In the genomic region with DNA sequence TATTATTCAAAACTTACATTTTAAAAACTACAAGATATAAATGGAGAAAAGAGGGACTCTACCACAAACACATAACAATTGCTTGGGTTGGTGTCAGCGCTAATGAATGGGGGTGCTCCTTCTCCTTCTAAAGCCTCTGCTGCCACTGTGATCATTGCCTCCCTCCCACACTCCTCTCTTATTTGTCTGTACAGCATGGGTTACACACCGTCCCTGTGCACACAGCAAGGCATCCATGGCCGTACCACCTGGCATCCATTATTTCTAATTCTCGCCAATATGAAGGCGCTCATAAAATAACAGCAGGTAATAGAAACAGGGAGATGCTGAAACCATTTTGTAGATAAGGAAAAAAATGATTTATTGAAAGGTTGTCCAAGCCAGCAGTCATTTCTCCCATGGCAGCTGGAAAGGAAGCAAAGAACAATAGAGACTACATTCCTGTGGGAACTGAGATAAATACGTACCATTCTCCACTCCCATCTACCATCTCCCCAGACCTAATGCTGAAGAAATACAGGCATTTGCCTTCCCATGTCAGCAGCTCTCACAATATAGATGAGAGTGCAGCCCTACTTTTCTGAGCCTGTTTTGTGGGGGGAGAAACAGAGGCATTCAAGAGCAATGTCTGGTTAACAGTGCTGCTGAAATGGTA, we compare ENCODE assay signal across 19 mouse cellular contexts. TPM values are rescaled to one million over a fixed set of nuclear protein-coding genes. Genes with fewer than 3 reads are reported as not detected.
DNase-seq lines count a peak whose midpoint lies in the region; ATAC-seq lines count a peak whose summit lies in the region.
"Had no signal": no experiment of that assay in that cellular context is flagged by ENCODE, and none has a peak within 500 bp of the region (broad histone marks: within the 10 kb centered on the region; RNA-seq: fewer than 3 reads in every experiment).

No protein-coding gene starts in this region.

- no peaks in the 10 kb centered on the region for H3K4me1 ChIP-seq in hindbrain, embryonic 16.5 days (ENCODE audit: control insufficient read depth, insufficient read depth, low read depth, low read length)
- no peaks in the 10 kb centered on the region for H3K4me1 ChIP-seq in hindbrain, embryonic 11.5 days (replicated peaks; ENCODE audit: control insufficient read depth, insufficient read depth, low read length)
- no peaks in the 10 kb centered on the region for H3K4me1 ChIP-seq in midbrain, embryonic 13.5 days (replicated peaks)
- H3K4me1 ChIP-seq in midbrain, embryonic 11.5 days (ENCODE audit: control insufficient read depth, insufficient read depth, low read length) = no peaks in the 10 kb centered on the region
- H3K4me1 ChIP-seq: embryonic facial prominence, embryonic 12.5 days; forebrain, embryonic 15.5 days; heart, embryonic 13.5 days had no signal

- no peaks in the 10 kb centered on the region for H3K36me3 ChIP-seq in hindbrain, embryonic 16.5 days (ENCODE audit: control insufficient read depth, insufficient read depth, low read length)
- no peaks in the 10 kb centered on the region for H3K36me3 ChIP-seq in hindbrain, embryonic 11.5 days (ENCODE audit: control insufficient read depth, insufficient read depth, low read length)
- H3K36me3 ChIP-seq in midbrain, embryonic 13.5 days = no peaks in the 10 kb centered on the region
- no peaks in the 10 kb centered on the region for H3K36me3 ChIP-seq in midbrain, embryonic 11.5 days (ENCODE audit: control insufficient read depth, insufficient read depth, low read length)
- H3K36me3 ChIP-seq: embryonic facial prominence, embryonic 12.5 days; forebrain, embryonic 15.5 days; G1E; heart, embryonic 13.5 days had no signal

- H3K27me3 ChIP-seq in hindbrain, embryonic 16.5 days (replicated peaks; ENCODE audit: control insufficient read depth, insufficient read depth, low read length) = no peaks in the 10 kb centered on the region
- no peaks in the 10 kb centered on the region for H3K27me3 ChIP-seq in hindbrain, embryonic 11.5 days (ENCODE audit: control insufficient read depth, insufficient read depth, low read length)
- no peaks in the 10 kb centered on the region for H3K27me3 ChIP-seq in midbrain, embryonic 13.5 days
- H3K27me3 ChIP-seq in midbrain, embryonic 11.5 days (ENCODE audit: control insufficient read depth, insufficient read depth, low read length) = no peaks in the 10 kb centered on the region
- H3K27me3 ChIP-seq: embryonic facial prominence, embryonic 12.5 days; forebrain, embryonic 15.5 days; heart, embryonic 13.5 days had no signal

- no peak overlapping the region for H3K4me3 ChIP-seq in hindbrain, embryonic 16.5 days (ENCODE audit: low read length)
- no peak overlapping the region for H3K4me3 ChIP-seq in hindbrain, embryonic 11.5 days (ENCODE audit: low read depth, low read length)
- no peak overlapping the region for H3K4me3 ChIP-seq in midbrain, embryonic 13.5 days (replicated peaks)
- no peak overlapping the region for H3K4me3 ChIP-seq in midbrain, embryonic 11.5 days (ENCODE audit: low read depth, low read length)
- H3K4me3 ChIP-seq: embryonic facial prominence, embryonic 12.5 days; forebrain, embryonic 15.5 days; heart, embryonic 13.5 days had no signal

- DNase-seq in heart, adult 11 months = peak; percentile 43
- no peak for DNase-seq in heart, adult 18-20 months
- DNase-seq in hindbrain, embryonic 11.5 days (ENCODE audit: low spot score) = no peak
- no peak for DNase-seq in midbrain, embryonic 11.5 days (ENCODE audit: low spot score, missing footprints)
- DNase-seq: adrenal gland, postnatal 10 days; B cell, adult 2 months; cerebellum, adult 11-12 months; cerebellum, adult 9-10 months; cerebellum, postnatal 25 days; gastrocnemius, postnatal 14 days; heart, postnatal 36 days had no signal

- no peaks in the 10 kb centered on the region for H3K9me3 ChIP-seq in hindbrain, embryonic 16.5 days (ENCODE audit: control insufficient read depth, low read length)
- H3K9me3 ChIP-seq in hindbrain, embryonic 11.5 days (ENCODE audit: control insufficient read depth, low read length) = no peaks in the 10 kb centered on the region
- H3K9me3 ChIP-seq in midbrain, embryonic 13.5 days = no peaks in the 10 kb centered on the region
- H3K9me3 ChIP-seq in midbrain, embryonic 11.5 days (ENCODE audit: control insufficient read depth, low read length) = no peaks in the 10 kb centered on the region
- H3K9me3 ChIP-seq: embryonic facial prominence, embryonic 12.5 days; forebrain, embryonic 15.5 days; G1E; heart, embryonic 13.5 days had no signal

- no peak overlapping the region for H3K4me2 ChIP-seq in hindbrain, embryonic 16.5 days (ENCODE audit: low read length)
- no peak overlapping the region for H3K4me2 ChIP-seq in hindbrain, embryonic 11.5 days (replicated peaks; ENCODE audit: low read depth, low read length)
- H3K4me2 ChIP-seq in midbrain, embryonic 13.5 days (replicated peaks) = no peak overlapping the region
- H3K4me2 ChIP-seq in midbrain, embryonic 11.5 days = no peak overlapping the region
- H3K4me2 ChIP-seq: embryonic facial prominence, embryonic 12.5 days; forebrain, embryonic 15.5 days; heart, embryonic 13.5 days had no signal

- peak; percentile 74; the same call in 1 of the 2 replicates for ATAC-seq in hindbrain, embryonic 16.5 days
- ATAC-seq in hindbrain, embryonic 11.5 days (ENCODE audit: low FRiP score) = no peak
- ATAC-seq in midbrain, embryonic 13.5 days = no peak
- no peak for ATAC-seq in midbrain, embryonic 11.5 days (ENCODE audit: low FRiP score)
- no peak for ATAC-seq in activated CD4-positive, CD25-positive, alpha-beta regulatory T cell, adult 4 months
- ATAC-seq: CD4-positive, CD25-positive, alpha-beta regulatory T cell, adult 4 months; forebrain, embryonic 15.5 days had no signal

- no peak overlapping the region for H3K27ac ChIP-seq in hindbrain, embryonic 16.5 days (ENCODE audit: low read depth, low read length)
- H3K27ac ChIP-seq in hindbrain, embryonic 11.5 days (ENCODE audit: low read depth, low read length) = no peak overlapping the region
- peak overlapping the region; percentile 9; the same call in 1 of the 2 replicates for H3K27ac ChIP-seq in midbrain, embryonic 13.5 days
- H3K27ac ChIP-seq in midbrain, embryonic 11.5 days (ENCODE audit: low read depth, low read length) = no peak overlapping the region
- H3K27ac ChIP-seq: embryonic facial prominence, embryonic 12.5 days; forebrain, embryonic 15.5 days; heart, embryonic 13.5 days had no signal

- no peak overlapping the region for H3K9ac ChIP-seq in hindbrain, embryonic 16.5 days (ENCODE audit: low read depth, low read length)
- no peak overlapping the region for H3K9ac ChIP-seq in hindbrain, embryonic 11.5 days (ENCODE audit: low read depth, low read length)
- H3K9ac ChIP-seq in midbrain, embryonic 13.5 days (replicated peaks) = no peak overlapping the region
- no peak overlapping the region for H3K9ac ChIP-seq in midbrain, embryonic 11.5 days (ENCODE audit: low read length)
- H3K9ac ChIP-seq: embryonic facial prominence, embryonic 12.5 days; forebrain, embryonic 15.5 days; heart, embryonic 13.5 days had no signal

- 55% methylated on average over 6 of the region's 6 CpGs for WGBS in hindbrain, embryonic 16.5 days
- 77% methylated on average over 6 of the region's 6 CpGs for WGBS in hindbrain, embryonic 11.5 days
- WGBS in midbrain, embryonic 13.5 days = 83% methylated on average over 6 of the region's 6 CpGs
- WGBS in midbrain, embryonic 11.5 days = 81% methylated on average over 6 of the region's 6 CpGs

RNA-seq across cellular contexts. Expression of gene Itih2, which starts 22.5 kb away (rescaled TPM):
- under 1 TPM; 0.35 to 0.85 TPM for total RNA-seq in heart, adult 18-20 months (2021)
- 4.8 and 4.9 TPM in 2 replicates for polyA plus RNA-seq in hindbrain, embryonic 16.5 days (2015; fragmentation: Nextera tagmentation; extraction: Ambion mirVana)
- 0.31 and 0.49 TPM in 2 replicates for polyA plus RNA-seq in hindbrain, embryonic 11.5 days (2014; fragmentation: Nextera tagmentation; extraction: Ambion mirVana)
- 0.81 and 1.0 TPM in 2 replicates for polyA plus RNA-seq in midbrain, embryonic 13.5 days (2015; fragmentation: Nextera tagmentation; extraction: Ambion mirVana)
- polyA plus RNA-seq in midbrain, embryonic 11.5 days (2014; fragmentation: Nextera tagmentation; extraction: Ambion mirVana) = 0.06 and 0.12 TPM in 2 replicates
- polyA plus RNA-seq in activated CD4-positive, CD25-positive, alpha-beta regulatory T cell, adult 4 months (2017; shearing (Covaris generic)) = not detected
- polyA plus RNA-seq: CD4-positive, CD25-positive, alpha-beta regulatory T cell, adult 4 months; G1E had no signal

RNA-seq across cellular contexts. Expression of gene Kin, which starts 28.3 kb away (rescaled TPM):
- total RNA-seq in heart, adult 18-20 months (2021) = 1 to 10 TPM; 7.8 to 9.4 TPM
- 24.1 and 26.1 TPM in 2 replicates for polyA plus RNA-seq in hindbrain, embryonic 16.5 days (2015; fragmentation: Nextera tagmentation; extraction: Ambion mirVana)
- 43.9 and 44.1 TPM in 2 replicates for polyA plus RNA-seq in hindbrain, embryonic 11.5 days (2014; fragmentation: Nextera tagmentation; extraction: Ambion mirVana)
- polyA plus RNA-seq in midbrain, embryonic 13.5 days (2015; fragmentation: Nextera tagmentation; extraction: Ambion mirVana) = 39.0 and 39.6 TPM in 2 replicates
- 42.5 and 45.0 TPM in 2 replicates for polyA plus RNA-seq in midbrain, embryonic 11.5 days (2014; fragmentation: Nextera tagmentation; extraction: Ambion mirVana)
- 10 to 100 TPM; 28.1 to 34.7 TPM for polyA plus RNA-seq in activated CD4-positive, CD25-positive, alpha-beta regulatory T cell, adult 4 months (2017; shearing (Covaris generic))

RNA-seq across cellular contexts. Expression of gene Atp5c1, which starts 28.4 kb away (rescaled TPM):
- total RNA-seq in heart, adult 18-20 months (2021) = 1,000 to 10,000 TPM; 1,460 to 1,539 TPM
- 594 and 656 TPM in 2 replicates for polyA plus RNA-seq in hindbrain, embryonic 16.5 days (2015; fragmentation: Nextera tagmentation; extraction: Ambion mirVana)
- polyA plus RNA-seq in hindbrain, embryonic 11.5 days (2014; fragmentation: Nextera tagmentation; extraction: Ambion mirVana) = 566 and 567 TPM in 2 replicates
- polyA plus RNA-seq in midbrain, embryonic 13.5 days (2015; fragmentation: Nextera tagmentation; extraction: Ambion mirVana) = 500 and 520 TPM in 2 replicates
- polyA plus RNA-seq in midbrain, embryonic 11.5 days (2014; fragmentation: Nextera tagmentation; extraction: Ambion mirVana) = 532 and 553 TPM in 2 replicates
- polyA plus RNA-seq in activated CD4-positive, CD25-positive, alpha-beta regulatory T cell, adult 4 months (2017; shearing (Covaris generic)) = 100 to 1,000 TPM; 659 to 745 TPM

RNA-seq across cellular contexts. Expression of gene Itih5, which starts 44.7 kb away (rescaled TPM):
- total RNA-seq in heart, adult 18-20 months (2021) = 1 to 10 TPM; 4.2 to 6.0 TPM
- polyA plus RNA-seq in hindbrain, embryonic 16.5 days (2015; fragmentation: Nextera tagmentation; extraction: Ambion mirVana) = 9.8 and 10.9 TPM in 2 replicates
- 5.3 and 5.6 TPM in 2 replicates for polyA plus RNA-seq in hindbrain, embryonic 11.5 days (2014; fragmentation: Nextera tagmentation; extraction: Ambion mirVana)
- 4.7 and 6.2 TPM in 2 replicates for polyA plus RNA-seq in midbrain, embryonic 13.5 days (2015; fragmentation: Nextera tagmentation; extraction: Ambion mirVana)
- 7.4 and 7.6 TPM in 2 replicates for polyA plus RNA-seq in midbrain, embryonic 11.5 days (2014; fragmentation: Nextera tagmentation; extraction: Ambion mirVana)
- 10 to 100 TPM in 1 of 2 experiments, 1 to 10 TPM in 1; 9.0 to 15.4 TPM for polyA plus RNA-seq in activated CD4-positive, CD25-positive, alpha-beta regulatory T cell, adult 4 months (2017; shearing (Covaris generic))
- polyA plus RNA-seq: G1E had no signal
